Mouse (Mus musculus): Measurements from ENCODE around the gene Utf1. TPM values are rescaled to one million over a fixed set of nuclear protein-coding genes. Genes with fewer than 3 reads are reported as not detected.

Utf1 gene
- polyA plus RNA-seq, 1 experiment from 2014 or later: not detected

GRCm38 (mm10) chr7:139990864-139991394 lies 47.3 kb downstream of the Utf1 start:
- no peak for ATAC-seq (ENCODE audit: insufficient read depth, low FRiP score, low TSS enrichment)
- WGBS: 79% methylated on average over 8 of the region's 8 CpGs
- no peaks in the 10 kb centered on the region for H3K4me1 ChIP-seq (ENCODE audit: control insufficient read depth, insufficient read depth, low read length)
- H3K9me3 ChIP-seq (ENCODE audit: control insufficient read depth, low read length): no peaks in the 10 kb centered on the region
- H3K9ac ChIP-seq (ENCODE audit: low read length): no peak overlapping the region
- DNase-seq (ENCODE audit: low spot score): no peak
- no peak overlapping the region for H3K4me2 ChIP-seq (ENCODE audit: low read depth)
- no peak overlapping the region for H3K4me3 ChIP-seq (ENCODE audit: low read depth, low read length)
- H3K36me3 ChIP-seq (ENCODE audit: control insufficient read depth, insufficient read depth, low read length): 0 out of 2 replicates have a peak, but pooled peaks cover 1% of the 10 kb centered on the region
- H3K27me3 ChIP-seq (ENCODE audit: control insufficient read depth, insufficient read depth, low read length): no peaks in the 10 kb centered on the region
- no peak overlapping the region for H3K27ac ChIP-seq (ENCODE audit: low read depth, low read length)

GRCm38 (mm10) chr7:139992406-139992805 lies 48.8 kb downstream of the Utf1 start, which contains the start of gene Adam8:
Gene Adam8, minus strand, starts transcription at chr7:139992562.
- no peak within 1 kb of the TSS for H3K9ac ChIP-seq (ENCODE audit: low read length)
- H3K4me1 ChIP-seq (ENCODE audit: control insufficient read depth, insufficient read depth, low read length): no peaks in the 10 kb centered on the region
- no peak within 1 kb of the TSS for H3K4me2 ChIP-seq (ENCODE audit: low read depth)
- 19% methylated on average over 7 of the region's 7 CpGs for WGBS
- ATAC-seq (ENCODE audit: insufficient read depth, low FRiP score, low TSS enrichment) (peak; percentile 31; the same call in 1 of the 2 replicates), DNase-seq (ENCODE audit: low spot score) (no peak)
- H3K36me3 ChIP-seq (ENCODE audit: control insufficient read depth, insufficient read depth, low read length): peaks cover 9% of the 10 kb centered on the region
- no peaks in the 10 kb centered on the region for H3K9me3 ChIP-seq (ENCODE audit: control insufficient read depth, low read length)
- no peak within 1 kb of the TSS for H3K27ac ChIP-seq (ENCODE audit: low read depth, low read length)
- no peak within 1 kb of the TSS for H3K4me3 ChIP-seq (ENCODE audit: low read depth, low read length)
- H3K27me3 ChIP-seq (ENCODE audit: control insufficient read depth, insufficient read depth, low read length): no peaks in the 10 kb centered on the region

- no peak for ATAC-seq (ENCODE audit: insufficient read depth, low FRiP score, low TSS enrichment)
- H3K9me3 ChIP-seq (ENCODE audit: control insufficient read depth, low read length): no peaks in the 10 kb centered on the region
- H3K27ac ChIP-seq (ENCODE audit: low read depth, low read length): no peak overlapping the region
- no peak overlapping the region for H3K9ac ChIP-seq (ENCODE audit: low read length)
- DNase-seq (ENCODE audit: low spot score): no peak
- peaks cover 13% of the 10 kb centered on the region for H3K36me3 ChIP-seq (ENCODE audit: control insufficient read depth, insufficient read depth, low read length)
- no peak overlapping the region for H3K4me2 ChIP-seq (ENCODE audit: low read depth)
- no peaks in the 10 kb centered on the region for H3K27me3 ChIP-seq (ENCODE audit: control insufficient read depth, insufficient read depth, low read length)
- no peaks in the 10 kb centered on the region for H3K4me1 ChIP-seq (ENCODE audit: control insufficient read depth, insufficient read depth, low read length)
- H3K4me3 ChIP-seq (ENCODE audit: low read depth, low read length): no peak overlapping the region
- 90% methylated on average over 6 of the region's 6 CpGs for WGBS
Measured at GRCm38 (mm10) chr7:139993532-139993931, 49.9 kb downstream of the Utf1 start.

GRCm38 (mm10) chr7:139994202-139994601 lies 50.6 kb downstream of the Utf1 start:
- Histone ChIP-seq H3K27me3 (ENCODE audit: control insufficient read depth, insufficient read depth, low read length) (no peaks in the 10 kb centered on the region), H3K9ac (ENCODE audit: low read length) (no peak overlapping the region), H3K9me3 (ENCODE audit: control insufficient read depth, low read length) (no peaks in the 10 kb centered on the region), H3K4me2 (ENCODE audit: low read depth) (no peak overlapping the region), H3K27ac (ENCODE audit: low read depth, low read length) (no peak overlapping the region), H3K4me3 (ENCODE audit: low read depth, low read length) (no peak overlapping the region), H3K36me3 (ENCODE audit: control insufficient read depth, insufficient read depth, low read length) (peaks cover 18% of the 10 kb centered on the region), H3K4me1 (ENCODE audit: control insufficient read depth, insufficient read depth, low read length) (no peaks in the 10 kb centered on the region)
- no peak for DNase-seq (ENCODE audit: low spot score)
- no peak for ATAC-seq (ENCODE audit: insufficient read depth, low FRiP score, low TSS enrichment)
- WGBS: 79% methylated on average over 4 of the region's 4 CpGs

- Histone ChIP-seq H3K9ac (ENCODE audit: low read length) (no peak overlapping the region), H3K4me1 (ENCODE audit: control insufficient read depth, insufficient read depth, low read length) (no peaks in the 10 kb centered on the region), H3K4me2 (ENCODE audit: low read depth) (no peak overlapping the region), H3K36me3 (ENCODE audit: control insufficient read depth, insufficient read depth, low read length) (peaks cover 19% of the 10 kb centered on the region), H3K4me3 (ENCODE audit: low read depth, low read length) (no peak overlapping the region), H3K27ac (ENCODE audit: low read depth, low read length) (no peak overlapping the region), H3K27me3 (ENCODE audit: control insufficient read depth, insufficient read depth, low read length) (no peaks in the 10 kb centered on the region), H3K9me3 (ENCODE audit: control insufficient read depth, low read length) (no peaks in the 10 kb centered on the region)
- peak; percentile 65 for DNase-seq (ENCODE audit: low spot score)
- 46% methylated on average over 3 of the region's 3 CpGs for WGBS
- ATAC-seq (ENCODE audit: insufficient read depth, low FRiP score, low TSS enrichment): peak; percentile 45; the same call in 1 of the 2 replicates
Measured at GRCm38 (mm10) chr7:139994676-139995075, 51.1 kb downstream of the Utf1 start.

MicroRNAs within 50 kb of the gene (microRNA counts, 519-probe panel; counts per million panel counts)
- 171 counts per million, percentile 57 among the panel's probes with 10 or more counts for microRNA mmu-miR-202-3p
- microRNA mmu-miR-202-5p: 171 counts per million, percentile 57 among the panel's probes with 10 or more counts

Small RNA genes lying within 50 kb of the gene (microRNA-seq; reads per million reads assigned to microRNA genes)
- gene Mir202: not detected
- not detected for gene Mir7062
- gene mmu-mir-7686: not detected

Other genes with a start within 250 kb of the Utf1 start
- 9.7 and 9.9 TPM in 2 replicates for gene Adgra1, start 109.6 kb upstream of the Utf1 start, polyA plus RNA-seq (2014; fragmentation: Nextera tagmentation; extraction: Ambion mirVana)
- gene Kndc1, start 49.1 kb upstream of the Utf1 start, polyA plus RNA-seq (2014; fragmentation: Nextera tagmentation; extraction: Ambion mirVana): 1.2 TPM in 2 replicates
- gene 6430531B16Rik, start 35.0 kb downstream of the Utf1 start, polyA plus RNA-seq (2014; fragmentation: Nextera tagmentation; extraction: Ambion mirVana): 0.51 TPM in 1 of 2 replicates, not detected in the other
- 2.0 and 3.0 TPM in 2 replicates for gene Adam8, start 48.8 kb downstream of the Utf1 start, polyA plus RNA-seq (2014; fragmentation: Nextera tagmentation; extraction: Ambion mirVana)
- gene Zfp511, start 92.6 kb downstream of the Utf1 start, polyA plus RNA-seq (2014; fragmentation: Nextera tagmentation; extraction: Ambion mirVana): 39.6 and 47.7 TPM in 2 replicates
- 73.9 and 83.4 TPM in 2 replicates for gene Tubgcp2, start 92.9 kb downstream of the Utf1 start, polyA plus RNA-seq (2014; fragmentation: Nextera tagmentation; extraction: Ambion mirVana)
- gene Msx3, start 105.3 kb downstream of the Utf1 start, polyA plus RNA-seq (2014; fragmentation: Nextera tagmentation; extraction: Ambion mirVana): 93.7 and 103 TPM in 2 replicates
- 9.4 and 11.4 TPM in 2 replicates for gene Caly, start 138.8 kb downstream of the Utf1 start, polyA plus RNA-seq (2014; fragmentation: Nextera tagmentation; extraction: Ambion mirVana)
- not detected in 2 replicates for gene Prap1, start 149.6 kb downstream of the Utf1 start, polyA plus RNA-seq (2014; fragmentation: Nextera tagmentation; extraction: Ambion mirVana)
- gene Fuom, start 158.7 kb downstream of the Utf1 start, polyA plus RNA-seq (2014; fragmentation: Nextera tagmentation; extraction: Ambion mirVana): 12.8 and 13.1 TPM in 2 replicates
- 15.6 and 16.1 TPM in 2 replicates for gene Paox, start 172.0 kb downstream of the Utf1 start, polyA plus RNA-seq (2014; fragmentation: Nextera tagmentation; extraction: Ambion mirVana)
- 160 and 162 TPM in 2 replicates for gene Echs1, start 172.7 kb downstream of the Utf1 start, polyA plus RNA-seq (2014; fragmentation: Nextera tagmentation; extraction: Ambion mirVana)
- 19.5 and 21.7 TPM in 2 replicates for gene Mtg1, start 193.8 kb downstream of the Utf1 start, polyA plus RNA-seq (2014; fragmentation: Nextera tagmentation; extraction: Ambion mirVana)
- gene Sprn, start 211.1 kb downstream of the Utf1 start, polyA plus RNA-seq (2014; fragmentation: Nextera tagmentation; extraction: Ambion mirVana): 0.72 and 1.2 TPM in 2 replicates
- gene Olfr522, start 221.0 kb downstream of the Utf1 start, polyA plus RNA-seq (2014; fragmentation: Nextera tagmentation; extraction: Ambion mirVana): not detected in 2 replicates
- gene Olfr523, start 229.4 kb downstream of the Utf1 start, polyA plus RNA-seq (2014; fragmentation: Nextera tagmentation; extraction: Ambion mirVana): not detected in 2 replicates